Mouse (Mus musculus) forebrain, embryonic 10.5 days (tissue): Measurements from ENCODE around the gene 2310007B03Rik. TPM values are rescaled to one million over a fixed set of nuclear protein-coding genes. Genes with fewer than 3 reads are reported as not detected.

Source experiments
- DNase-seq: peaks from one replicate; pipeline ENCODE4 v3.0.0-alpha.2; 2017; ENCODE audit warnings: low spot score; ENCODE audit errors: extremely low spot score
- H3K27ac ChIP-seq: fragments of 300-500 bp; sonication (generic); 2 replicates; pipeline ENCODE4 v1.5.1; 2016; ENCODE audit warnings: mild to moderate bottlenecking
- H3K27me3 ChIP-seq: fragments of 300-500 bp; sonication (generic); 2 replicates; pipeline ENCODE4 v1.6.1; 2016; ENCODE audit warnings: mild to moderate bottlenecking; ENCODE audit not compliant: poor library complexity, severe bottlenecking
- H3K36me3 ChIP-seq: fragments of 300-500 bp; sonication (generic); replicated peaks from 2 replicates; pipeline ENCODE4 v1.6.1; 2016; ENCODE audit warnings: mild to moderate bottlenecking, moderate library complexity
- H3K4me1 ChIP-seq: fragments of 300-500 bp; sonication (generic); 2 replicates; pipeline ENCODE4 v1.6.1; 2016
- H3K4me3 ChIP-seq: fragments of 300-500 bp; sonication (generic); 2 replicates; pipeline ENCODE4 v1.5.1; 2016; ENCODE audit warnings: mild to moderate bottlenecking, moderate library complexity
- H3K9me3 ChIP-seq: fragments of 300-500 bp; sonication (generic); 2 replicates; pipeline ENCODE4 v1.6.1; 2016; ENCODE audit warnings: mild to moderate bottlenecking, moderate library complexity
- WGBS: fragments of 180-500 bp; shearing (Covaris S2); methylation state at CpG from one replicate; pipeline ENCODE4 v1.1.7; 2016; 5-methylcytosine and 5-hydroxymethylcytosine counted together
- polyA plus RNA-seq: library from polyadenylated mRNA; unstranded; fragments of >200 nt; fragmentation: Nextera tagmentation; extraction: Ambion mirVana; gene quantifications from 2 replicates; pipeline ENCODE4 v1.2.1, GENCODE M21; 2016

The 2310007B03Rik gene
- polyA plus RNA-seq, 1 experiment from 2014 or later = 0.92 TPM

GRCm38 (mm10) chr1:93150907-93151661 is 9.7 kb downstream of the 2310007B03Rik start:
- H3K36me3 ChIP-seq = no peaks in the 10 kb centered on the region
- 75% methylated on average over 2 of the region's 2 CpGs for WGBS
- H3K4me3 ChIP-seq = no peak overlapping the region
- no peak overlapping the region for H3K27ac ChIP-seq
- H3K9me3 ChIP-seq = no peaks in the 10 kb centered on the region
- no peaks in the 10 kb centered on the region for H3K27me3 ChIP-seq
- no peak for DNase-seq
- no peaks in the 10 kb centered on the region for H3K4me1 ChIP-seq

- Histone ChIP-seq H3K27me3 (no peaks in the 10 kb centered on the region), H3K9me3 (no peaks in the 10 kb centered on the region), H3K4me3 (no peak overlapping the region), H3K4me1 (no peaks in the 10 kb centered on the region), H3K27ac (no peak overlapping the region), H3K36me3 (no peaks in the 10 kb centered on the region)
- 91% methylated on average over 9 of the region's 9 CpGs for WGBS
- no peak for DNase-seq
Observed at GRCm38 (mm10) chr1:93144176-93144575, 16.6 kb downstream of the 2310007B03Rik start.

- no peaks in the 10 kb centered on the region for H3K36me3 ChIP-seq
- DNase-seq = no peak
- H3K27me3 ChIP-seq = no peaks in the 10 kb centered on the region
- H3K9me3 ChIP-seq = no peaks in the 10 kb centered on the region
- H3K4me1 ChIP-seq = no peaks in the 10 kb centered on the region
- no peak overlapping the region for H3K27ac ChIP-seq
- no peak overlapping the region for H3K4me3 ChIP-seq
- WGBS = 90% methylated on average over 1 of the region's 1 CpGs
Observed at GRCm38 (mm10) chr1:93142871-93143270, 17.9 kb downstream of the 2310007B03Rik start.

GRCm38 (mm10) chr1:93139713-93140112 is 21.0 kb downstream of the 2310007B03Rik start:
- 85% methylated on average over 7 of the region's 7 CpGs for WGBS
- Histone ChIP-seq H3K9me3 (no peaks in the 10 kb centered on the region), H3K4me1 (0 out of 2 replicates have a peak, but pooled peaks cover 4% of the 10 kb centered on the region), H3K27me3 (no peaks in the 10 kb centered on the region), H3K27ac (no peak overlapping the region), H3K36me3 (no peaks in the 10 kb centered on the region), H3K4me3 (no peak overlapping the region)
- DNase-seq = no peak

- no peak for DNase-seq
- no peaks in the 10 kb centered on the region for H3K27me3 ChIP-seq
- WGBS = 90% methylated on average over 6 of the region's 6 CpGs
- H3K9me3 ChIP-seq = no peaks in the 10 kb centered on the region
- H3K36me3 ChIP-seq = no peaks in the 10 kb centered on the region
- H3K27ac ChIP-seq = no peak overlapping the region
- H3K4me3 ChIP-seq = no peak overlapping the region
- 0 out of 2 replicates have a peak, but pooled peaks cover 4% of the 10 kb centered on the region for H3K4me1 ChIP-seq
Observed at GRCm38 (mm10) chr1:93138534-93138933, 22.2 kb downstream of the 2310007B03Rik start.

GRCm38 (mm10) chr1:93135036-93135526 is 25.7 kb downstream of the 2310007B03Rik start, which contains the start of gene Agxt:
TSS of gene Agxt (plus strand) at chr1:93135240.
- H3K4me3 ChIP-seq = no peak within 1 kb of the TSS
- 0 out of 2 replicates have a peak, but pooled peaks cover 4% of the 10 kb centered on the region for H3K4me1 ChIP-seq
- no peaks in the 10 kb centered on the region for H3K9me3 ChIP-seq
- no peak within 1 kb of the TSS for H3K27ac ChIP-seq
- H3K27me3 ChIP-seq = no peaks in the 10 kb centered on the region
- no peak for DNase-seq
- no peaks in the 10 kb centered on the region for H3K36me3 ChIP-seq
- 86% methylated on average over 12 of the region's 12 CpGs for WGBS

GRCm38 (mm10) chr1:93132676-93133075 is 28.1 kb downstream of the 2310007B03Rik start:
- Histone ChIP-seq H3K4me1 (peaks cover 20% of the 10 kb centered on the region), H3K4me3 (no peak overlapping the region), H3K27ac (no peak overlapping the region), H3K27me3 (no peaks in the 10 kb centered on the region), H3K9me3 (no peaks in the 10 kb centered on the region), H3K36me3 (no peaks in the 10 kb centered on the region)
- WGBS = 72% methylated on average over 8 of the region's 8 CpGs
- no peak for DNase-seq

- H3K27me3 ChIP-seq = no peaks in the 10 kb centered on the region
- peaks cover 16% of the 10 kb centered on the region for H3K4me1 ChIP-seq
- 76% methylated on average over 10 of the region's 10 CpGs for WGBS
- H3K9me3 ChIP-seq = no peaks in the 10 kb centered on the region
- H3K27ac ChIP-seq = no peak overlapping the region
- no peak overlapping the region for H3K4me3 ChIP-seq
- DNase-seq = no peak
- H3K36me3 ChIP-seq = no peaks in the 10 kb centered on the region
Observed at GRCm38 (mm10) chr1:93130242-93130983, 30.3 kb downstream of the 2310007B03Rik start.

- Histone ChIP-seq H3K27ac (peak overlapping the region; percentile 58; the same call in 1 of the 2 replicates), H3K9me3 (no peaks in the 10 kb centered on the region), H3K4me1 (peaks cover 16% of the 10 kb centered on the region), H3K36me3 (no peaks in the 10 kb centered on the region), H3K4me3 (no peak overlapping the region), H3K27me3 (no peaks in the 10 kb centered on the region)
- DNase-seq = peak; percentile 42
- 23% methylated on average over 6 of the region's 6 CpGs for WGBS
Observed at GRCm38 (mm10) chr1:93128710-93129349, 31.9 kb downstream of the 2310007B03Rik start.

GRCm38 (mm10) chr1:93128209-93128608 is 32.5 kb downstream of the 2310007B03Rik start:
- DNase-seq = no peak
- WGBS = 78% methylated on average over 8 of the region's 8 CpGs

GRCm38 (mm10) chr1:93125256-93125655 is 35.5 kb downstream of the 2310007B03Rik start:
- 69% methylated on average over 5 of the region's 5 CpGs for WGBS
- Histone ChIP-seq H3K27ac (no peak overlapping the region), H3K36me3 (no peaks in the 10 kb centered on the region), H3K4me3 (no peak overlapping the region), H3K4me1 (peaks cover 16% of the 10 kb centered on the region), H3K9me3 (no peaks in the 10 kb centered on the region), H3K27me3 (no peaks in the 10 kb centered on the region)
- no peak for DNase-seq

More at GRCm38 (mm10) chr1:93128209-93128608, 32.5 kb downstream of the 2310007B03Rik start:
- Histone ChIP-seq H3K4me1 (peaks cover 16% of the 10 kb centered on the region), H3K36me3 (no peaks in the 10 kb centered on the region), H3K9me3 (no peaks in the 10 kb centered on the region), H3K27me3 (no peaks in the 10 kb centered on the region), H3K27ac (no peak overlapping the region), H3K4me3 (no peak overlapping the region)

GRCm38 (mm10) chr1:93124066-93124465 is 36.7 kb downstream of the 2310007B03Rik start:
- Histone ChIP-seq H3K9me3 (no peaks in the 10 kb centered on the region), H3K27ac (no peak overlapping the region), H3K4me3 (no peak overlapping the region), H3K27me3 (no peaks in the 10 kb centered on the region), H3K4me1 (peaks cover 16% of the 10 kb centered on the region), H3K36me3 (no peaks in the 10 kb centered on the region)
- 88% methylated on average over 8 of the region's 8 CpGs for whole genome bisulfite sequencing
- no peak for DNase-seq
